Mouse (Mus musculus): ENCODE data around the gene Pacs2. TPM values are rescaled to one million over a fixed set of nuclear protein-coding genes. Genes with fewer than 3 reads are reported as not detected.

Gene Pacs2
- polyA plus RNA-seq, 1 experiment from 2014 or later, result 29.2 TPM

DNA sequence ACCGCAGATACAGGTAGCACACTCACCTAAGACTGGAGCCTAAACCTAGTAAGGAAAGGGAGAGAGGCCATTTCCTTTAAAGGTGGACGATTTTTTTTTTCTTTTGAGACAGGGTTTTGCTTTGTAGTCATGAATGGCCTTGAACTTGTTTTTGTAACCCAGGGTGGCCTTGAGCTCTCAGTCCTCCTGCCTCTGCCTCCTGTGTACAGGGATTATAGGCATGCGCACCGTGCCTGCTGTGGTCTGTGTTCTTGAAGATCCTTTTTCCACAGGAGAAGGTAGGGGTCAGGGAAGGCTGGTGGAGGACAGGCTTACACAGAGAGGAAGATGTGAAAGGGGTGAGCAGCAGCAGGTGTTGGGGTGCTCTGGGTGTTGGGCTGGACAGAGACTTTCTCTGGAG is 1.6 kb downstream of the Pacs2 start:
- Histone ChIP-seq H3K36me3 (peaks cover 8% of the 10 kb centered on the region), H3K4me1 (peaks cover 40% of the 10 kb centered on the region), H3K27ac (no peak overlapping the region), H3K4me3 (peak overlapping the region; percentile 96), H3K27me3 (no peaks in the 10 kb centered on the region), H3K9ac (peak overlapping the region; percentile 92), H3K9me3 (replicated peaks) (no peaks in the 10 kb centered on the region), H3K4me2 (replicated peaks) (peak overlapping the region; percentile 87)
- ATAC-seq (ENCODE audit: low FRiP score), result no peak
- WGBS, result 73% methylated on average over 4 of the region's 4 CpGs

DNA sequence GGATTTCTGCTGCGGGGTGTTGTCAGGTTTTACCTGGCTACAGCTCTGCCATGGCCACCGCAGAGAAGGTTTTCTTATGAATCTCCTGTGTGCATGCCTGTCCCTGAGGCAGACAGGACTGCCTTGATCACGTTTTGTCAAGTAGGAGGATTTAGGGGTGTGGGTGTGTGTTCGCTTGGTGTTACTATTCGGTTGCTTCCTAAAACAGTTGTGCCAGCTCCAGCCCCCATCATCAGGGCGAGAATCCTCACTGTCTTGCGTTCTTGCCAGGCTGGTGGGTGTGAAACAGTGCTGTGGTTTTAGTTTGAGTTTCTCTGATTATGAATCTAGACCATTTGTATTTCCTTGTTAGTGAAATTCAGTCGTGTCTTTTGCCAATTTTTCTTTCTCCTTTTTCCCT is 2.7 kb downstream of the Pacs2 start:
- H3K9ac ChIP-seq, result 0 out of 2 replicates have a peak overlapping the region, but pooled peaks have one; percentile 27
- 0 out of 2 replicates have a peak overlapping the region, but pooled peaks have one; percentile 9 for H3K4me2 ChIP-seq (replicated peaks)
- ATAC-seq (ENCODE audit: low FRiP score), result no peak
- no peaks in the 10 kb centered on the region for H3K27me3 ChIP-seq
- peaks cover 12% of the 10 kb centered on the region for H3K36me3 ChIP-seq
- H3K4me3 ChIP-seq, result no peak overlapping the region
- H3K9me3 ChIP-seq (replicated peaks), result no peaks in the 10 kb centered on the region
- peaks cover 40% of the 10 kb centered on the region for H3K4me1 ChIP-seq
- H3K27ac ChIP-seq, result no peak overlapping the region
- WGBS, result 76% methylated on average over 8 of the region's 8 CpGs

DNA sequence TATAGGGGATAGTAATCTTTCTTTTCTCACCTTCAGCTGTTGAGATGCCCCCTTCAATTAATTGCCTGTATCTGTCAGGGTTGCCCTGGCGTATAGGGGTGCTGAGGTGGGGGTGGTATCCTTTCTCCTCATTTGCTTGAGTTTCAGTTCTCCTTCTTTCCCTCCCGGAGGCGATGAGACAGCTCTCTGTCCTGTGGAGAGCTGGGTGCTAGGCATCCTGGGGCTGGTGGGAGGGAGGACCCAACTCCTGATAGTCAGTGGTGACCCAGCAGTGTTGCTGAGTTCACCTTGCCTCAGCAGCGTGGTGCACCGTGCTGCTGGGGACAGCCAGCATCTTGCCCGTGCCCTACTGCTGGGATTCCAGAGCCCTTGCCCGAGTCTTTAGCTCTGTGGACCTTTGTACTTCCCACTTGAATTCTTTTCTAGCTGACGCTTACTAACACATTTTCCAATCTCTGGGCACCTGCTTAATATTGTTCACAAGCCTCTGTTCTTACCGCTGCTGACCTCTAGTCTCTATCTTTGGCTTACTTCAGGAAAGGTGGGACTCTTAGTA is 3.2 kb downstream of the Pacs2 start:
- Histone ChIP-seq H3K4me3 (no peak overlapping the region), H3K27me3 (no peaks in the 10 kb centered on the region), H3K27ac (no peak overlapping the region), H3K9me3 (replicated peaks) (no peaks in the 10 kb centered on the region), H3K9ac (no peak overlapping the region), H3K4me2 (replicated peaks) (no peak overlapping the region), H3K4me1 (peaks cover 39% of the 10 kb centered on the region), H3K36me3 (peaks cover 13% of the 10 kb centered on the region)
- 83% methylated on average over 9 of the region's 9 CpGs for WGBS
- ATAC-seq (ENCODE audit: low FRiP score), result no peak

DNA sequence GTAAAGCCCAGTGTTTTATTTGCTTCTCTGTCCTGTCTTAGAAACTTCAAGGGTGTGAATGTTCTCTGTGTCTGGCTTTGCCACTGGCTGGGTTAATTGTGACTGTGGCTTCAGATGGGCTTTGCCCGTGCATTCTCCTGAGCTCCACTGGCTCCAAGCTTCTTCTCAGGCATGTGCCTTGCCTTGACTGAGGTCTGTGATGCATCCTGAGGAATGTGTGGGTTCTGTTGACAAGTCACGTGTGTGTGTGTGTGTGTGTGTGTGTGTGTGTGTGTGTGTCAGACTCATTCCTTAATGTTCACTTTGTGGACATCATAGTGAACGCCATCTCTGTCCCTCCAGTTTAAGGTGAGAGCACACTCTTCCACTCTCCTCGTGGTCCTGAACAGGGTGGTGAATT is 4.5 kb downstream of the Pacs2 start:
- H3K27ac ChIP-seq, result no peak overlapping the region
- ATAC-seq (ENCODE audit: low FRiP score), result no peak
- 88% methylated on average over 4 of the region's 4 CpGs for WGBS

DNA sequence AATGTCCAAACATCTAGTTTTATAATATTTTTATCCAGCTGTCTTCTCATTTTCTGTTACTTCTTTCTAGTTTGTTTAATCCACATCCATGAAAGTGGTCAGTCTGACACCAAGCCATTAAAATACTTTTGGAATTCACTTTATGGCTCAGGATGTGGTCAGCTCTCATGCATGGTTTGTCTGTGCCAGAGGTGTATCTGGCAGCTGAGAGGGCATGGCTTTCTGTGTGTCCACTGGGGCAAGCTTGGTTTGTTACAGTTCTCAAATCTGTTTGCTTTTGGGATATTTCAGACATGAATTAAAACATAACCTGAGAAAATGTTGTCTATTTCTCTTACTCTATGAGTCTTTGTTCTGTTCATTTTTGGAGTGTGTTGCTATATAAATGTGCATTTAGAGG is 7.2 kb downstream of the Pacs2 start:
- no peaks in the 10 kb centered on the region for H3K9me3 ChIP-seq (replicated peaks)

More for the DNA sequence above, 4.5 kb downstream of the Pacs2 start:
- Histone ChIP-seq H3K36me3 (peaks cover 20% of the 10 kb centered on the region), H3K4me1 (peaks cover 26% of the 10 kb centered on the region), H3K4me3 (no peak overlapping the region), H3K4me2 (replicated peaks) (no peak overlapping the region), H3K9ac (no peak overlapping the region), H3K27me3 (no peaks in the 10 kb centered on the region), H3K9me3 (replicated peaks) (no peaks in the 10 kb centered on the region)

DNA sequence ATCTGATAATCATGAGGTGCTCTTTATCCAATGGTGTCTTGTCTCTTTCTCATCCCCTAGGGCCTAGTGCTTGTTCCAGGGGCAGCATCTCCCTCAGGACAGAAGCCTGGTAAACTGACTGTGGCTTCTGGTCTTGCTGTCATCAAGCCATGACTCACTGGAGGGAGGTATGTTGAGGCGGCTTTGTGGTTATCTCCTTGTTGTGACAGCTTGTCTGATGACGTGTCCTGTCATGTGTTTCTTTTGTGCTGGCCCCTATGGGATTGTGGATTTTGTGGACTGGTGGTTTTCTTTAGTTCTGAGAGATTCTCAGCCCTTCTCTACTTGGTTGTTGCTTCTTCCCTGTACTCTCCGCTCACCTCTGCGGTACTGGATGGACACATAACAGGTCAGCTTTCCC is 8.8 kb downstream of the Pacs2 start:
- 83% methylated on average over 4 of the region's 4 CpGs for WGBS
- Histone ChIP-seq H3K9ac (no peak overlapping the region), H3K4me3 (no peak overlapping the region), H3K4me1 (peaks cover 11% of the 10 kb centered on the region), H3K27me3 (no peaks in the 10 kb centered on the region), H3K9me3 (replicated peaks) (no peaks in the 10 kb centered on the region), H3K36me3 (peaks cover 29% of the 10 kb centered on the region), H3K27ac (no peak overlapping the region), H3K4me2 (replicated peaks) (no peak overlapping the region)
- no peak for ATAC-seq (ENCODE audit: low FRiP score)

More for the DNA sequence above, 7.2 kb downstream of the Pacs2 start:
- Histone ChIP-seq H3K27ac (no peak overlapping the region), H3K27me3 (no peaks in the 10 kb centered on the region), H3K36me3 (peaks cover 23% of the 10 kb centered on the region), H3K9ac (no peak overlapping the region), H3K4me2 (replicated peaks) (no peak overlapping the region), H3K4me1 (peaks cover 9% of the 10 kb centered on the region), H3K4me3 (no peak overlapping the region)
- ATAC-seq (ENCODE audit: low FRiP score), result no peak

DNA sequence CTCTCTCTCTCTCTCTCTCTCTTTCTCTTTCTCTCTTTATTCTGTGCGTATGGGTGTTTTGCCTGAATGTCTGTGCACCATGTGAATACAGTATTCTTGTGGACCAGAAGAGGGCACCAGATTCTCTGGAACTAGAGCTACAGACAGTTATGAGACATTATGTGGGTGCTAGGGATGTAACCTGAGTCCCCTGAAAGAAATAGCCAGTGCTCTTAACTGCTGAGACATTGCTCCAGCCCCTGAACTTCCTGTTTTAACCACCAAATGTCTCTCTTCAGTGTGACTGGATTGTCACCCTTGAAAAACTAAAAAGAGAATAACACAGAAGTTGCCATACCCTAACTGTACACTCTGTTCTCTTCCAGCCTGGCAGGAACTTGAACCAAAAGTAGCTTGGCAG is 12.2 kb downstream of the Pacs2 start:
- H3K4me3 ChIP-seq, result no peak overlapping the region
- peaks cover 19% of the 10 kb centered on the region for H3K36me3 ChIP-seq
- H3K4me2 ChIP-seq (replicated peaks), result no peak overlapping the region
- H3K9me3 ChIP-seq (replicated peaks), result no peaks in the 10 kb centered on the region
- H3K4me1 ChIP-seq, result peaks cover 21% of the 10 kb centered on the region
- ATAC-seq (ENCODE audit: low FRiP score), result no peak
- 97% methylated on average over 1 of the region's 1 CpGs for WGBS
- H3K27ac ChIP-seq, result no peak overlapping the region
- H3K9ac ChIP-seq, result no peak overlapping the region
- H3K27me3 ChIP-seq, result no peaks in the 10 kb centered on the region

DNA sequence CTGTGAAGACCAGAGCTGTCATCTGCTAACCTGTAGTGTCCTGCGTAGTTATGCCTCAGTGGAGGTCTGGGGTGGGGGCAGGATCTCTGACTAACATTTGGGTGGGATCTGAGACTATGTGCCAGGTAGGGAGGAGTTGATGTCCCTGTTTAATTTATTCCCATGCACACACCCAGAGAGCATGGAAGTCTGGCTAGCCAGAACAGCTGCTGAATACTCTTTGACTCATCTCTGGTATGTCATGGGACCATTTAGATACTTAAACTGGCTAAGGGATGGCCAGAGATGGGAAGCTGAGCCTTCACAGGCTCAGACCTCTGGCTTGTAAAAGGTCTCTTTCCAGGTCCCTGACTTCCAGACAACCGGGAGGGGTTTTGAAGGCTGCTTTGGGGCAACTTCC is 13.2 kb downstream of the Pacs2 start:
- no peak overlapping the region for H3K4me2 ChIP-seq (replicated peaks)
- no peaks in the 10 kb centered on the region for H3K9me3 ChIP-seq (replicated peaks)
- H3K4me1 ChIP-seq, result peaks cover 29% of the 10 kb centered on the region
- ATAC-seq (ENCODE audit: low FRiP score), result no peak
- H3K27me3 ChIP-seq, result no peaks in the 10 kb centered on the region
- 91% methylated on average over 2 of the region's 2 CpGs for WGBS
- H3K4me3 ChIP-seq, result no peak overlapping the region
- H3K9ac ChIP-seq, result no peak overlapping the region
- peak overlapping the region; percentile 53; the same call in 1 of the 2 replicates for H3K27ac ChIP-seq
- peaks cover 16% of the 10 kb centered on the region for H3K36me3 ChIP-seq

DNA sequence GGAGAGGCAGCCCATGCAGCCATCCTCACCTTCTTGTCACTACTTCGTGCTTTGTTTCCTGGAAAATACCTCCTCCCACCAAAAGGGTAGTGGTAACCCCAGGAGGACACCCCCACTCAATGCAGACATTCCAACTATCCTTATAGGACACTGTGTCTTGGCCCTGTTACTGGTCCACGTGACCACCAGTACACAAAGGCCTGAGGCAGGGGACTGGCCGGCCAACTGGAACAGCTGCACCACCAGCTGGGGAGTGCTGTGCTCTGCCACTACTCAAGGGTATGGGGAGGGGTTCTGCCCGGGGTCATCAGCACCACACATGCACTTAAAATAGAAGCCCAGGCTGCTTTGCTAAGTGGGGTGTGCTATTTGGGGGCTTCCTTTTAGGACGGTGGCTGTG is 13.8 kb downstream of the Pacs2 start:
- Histone ChIP-seq H3K9me3 (replicated peaks) (no peaks in the 10 kb centered on the region), H3K36me3 (peaks cover 13% of the 10 kb centered on the region), H3K9ac (no peak overlapping the region), H3K27ac (peak overlapping the region; percentile 53), H3K4me2 (replicated peaks) (no peak overlapping the region), H3K4me3 (no peak overlapping the region), H3K4me1 (peaks cover 34% of the 10 kb centered on the region), H3K27me3 (no peaks in the 10 kb centered on the region)
- peak; percentile 59 for ATAC-seq (ENCODE audit: low FRiP score)
- 51% methylated on average over 5 of the region's 5 CpGs for WGBS

DNA sequence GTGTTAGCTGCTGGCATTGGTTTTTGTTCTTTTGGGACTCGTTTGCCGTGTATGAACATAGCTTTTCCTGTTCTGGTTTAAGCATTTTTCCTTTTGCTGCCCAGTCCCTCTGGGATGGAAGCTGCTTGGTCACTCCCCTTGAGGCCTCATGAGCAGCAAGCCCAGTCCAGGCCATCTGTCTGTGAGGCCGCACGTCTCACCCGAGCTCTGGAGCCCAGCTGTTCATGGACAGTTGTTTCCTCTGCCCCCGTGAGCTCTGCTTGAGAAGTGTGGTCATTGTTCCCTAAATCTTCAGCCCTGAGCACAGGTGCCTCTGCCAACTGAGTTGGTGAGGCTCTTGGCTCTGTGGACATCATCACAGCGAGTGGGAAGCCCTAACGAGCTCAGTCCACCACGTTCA is 14.6 kb downstream of the Pacs2 start:
- Histone ChIP-seq H3K9me3 (replicated peaks) (no peaks in the 10 kb centered on the region), H3K4me1 (peaks cover 41% of the 10 kb centered on the region), H3K4me3 (no peak overlapping the region), H3K27ac (peak overlapping the region; percentile 53), H3K27me3 (no peaks in the 10 kb centered on the region), H3K36me3 (peaks cover 9% of the 10 kb centered on the region), H3K9ac (no peak overlapping the region), H3K4me2 (replicated peaks) (no peak overlapping the region)
- no peak for ATAC-seq (ENCODE audit: low FRiP score)
- WGBS, result 62% methylated on average over 9 of the region's 9 CpGs

DNA sequence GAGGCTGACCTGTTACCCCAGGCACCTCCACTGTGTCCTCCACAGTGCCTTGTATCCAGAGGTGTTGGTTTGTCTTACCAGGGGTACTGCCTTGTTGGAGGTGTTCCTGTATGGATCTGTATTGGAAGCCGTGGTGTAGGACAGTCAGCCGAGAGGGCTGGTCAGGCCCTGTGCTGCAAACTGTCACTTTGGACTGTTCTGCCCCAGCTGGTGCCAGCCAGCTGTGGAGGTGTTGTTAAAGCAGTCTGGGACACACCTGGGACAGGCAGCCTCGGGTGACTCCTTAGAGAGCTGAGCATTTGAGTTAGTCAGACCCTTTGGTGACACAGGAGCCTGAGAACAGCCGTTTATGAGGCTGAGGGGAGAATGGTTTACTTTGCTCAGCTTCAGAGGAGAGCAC is 15.7 kb downstream of the Pacs2 start:
- H3K4me2 ChIP-seq (replicated peaks), result no peak overlapping the region
- peaks cover 9% of the 10 kb centered on the region for H3K36me3 ChIP-seq
- peaks cover 41% of the 10 kb centered on the region for H3K4me1 ChIP-seq
- 76% methylated on average over 4 of the region's 4 CpGs for WGBS
- H3K9me3 ChIP-seq (replicated peaks), result no peaks in the 10 kb centered on the region
- H3K4me3 ChIP-seq, result no peak overlapping the region
- H3K9ac ChIP-seq, result no peak overlapping the region
- 0 out of 2 replicates have a peak overlapping the region, but pooled peaks have one; percentile 9 for H3K27ac ChIP-seq
- H3K27me3 ChIP-seq, result no peaks in the 10 kb centered on the region
- ATAC-seq (ENCODE audit: low FRiP score), result no peak

DNA sequence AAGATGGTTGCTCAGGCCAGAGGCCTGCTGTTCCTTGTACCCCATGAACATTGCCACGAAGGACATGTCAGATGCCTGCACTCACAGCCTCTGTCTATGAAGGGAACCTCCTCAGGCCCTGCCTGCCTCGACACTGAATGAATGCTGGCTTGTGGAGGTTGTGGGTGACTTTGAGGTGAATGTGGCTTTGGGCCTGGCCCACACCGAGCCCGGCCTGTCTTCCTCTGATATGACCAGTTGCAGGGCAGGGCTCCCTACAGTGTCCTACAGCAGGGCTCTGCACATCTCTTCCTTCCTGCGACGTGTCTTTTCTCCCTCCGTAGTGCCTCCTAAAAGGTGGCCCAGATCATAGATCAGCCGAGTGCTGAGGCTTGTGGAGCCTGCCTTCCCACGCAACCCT is 16.7 kb downstream of the Pacs2 start:
- H3K4me3 ChIP-seq, result no peak overlapping the region
- H3K36me3 ChIP-seq, result peaks cover 6% of the 10 kb centered on the region
- no peak overlapping the region for H3K27ac ChIP-seq
- H3K4me1 ChIP-seq, result peaks cover 41% of the 10 kb centered on the region
- H3K9me3 ChIP-seq (replicated peaks), result no peaks in the 10 kb centered on the region
- 86% methylated on average over 9 of the region's 9 CpGs for WGBS
- H3K27me3 ChIP-seq, result no peaks in the 10 kb centered on the region
- no peak for ATAC-seq (ENCODE audit: low FRiP score)
- no peak overlapping the region for H3K4me2 ChIP-seq (replicated peaks)
- H3K9ac ChIP-seq, result no peak overlapping the region

DNA sequence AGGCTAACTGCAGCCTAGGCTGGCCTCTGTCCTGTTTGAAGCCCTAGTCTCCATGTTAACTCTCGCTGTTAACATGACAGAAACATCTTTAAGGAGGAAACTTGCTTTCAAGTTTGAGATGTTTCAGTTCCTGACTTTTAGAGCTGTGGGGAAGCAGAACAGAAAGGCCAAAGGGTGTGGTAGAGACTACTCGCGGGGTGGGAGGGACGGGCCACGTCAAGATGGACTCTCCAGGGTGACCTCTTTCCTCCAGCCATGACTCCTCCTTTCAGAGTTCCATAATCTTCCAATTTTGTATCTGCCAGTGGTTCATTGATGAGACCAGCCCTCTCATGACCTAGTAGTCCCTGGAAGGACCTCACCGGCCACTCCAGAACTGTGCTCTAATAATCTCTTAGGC is 17.1 kb downstream of the Pacs2 start:
- 91% methylated on average over 6 of the region's 6 CpGs for WGBS
- Histone ChIP-seq H3K27ac (no peak overlapping the region), H3K4me2 (replicated peaks) (no peak overlapping the region), H3K9ac (no peak overlapping the region), H3K9me3 (replicated peaks) (no peaks in the 10 kb centered on the region), H3K36me3 (peaks cover 6% of the 10 kb centered on the region; the same call in 1 of the 2 replicates), H3K27me3 (no peaks in the 10 kb centered on the region), H3K4me3 (no peak overlapping the region), H3K4me1 (peaks cover 41% of the 10 kb centered on the region)
- ATAC-seq (ENCODE audit: low FRiP score), result no peak

Measured in hindbrain, embryonic 12.5 days (tissue).